Mouse (Mus musculus): ENCODE results near the gene Hccs. TPM values are rescaled to one million over a fixed set of nuclear protein-coding genes. Genes with fewer than 3 reads are reported as not detected.

The Hccs gene
- polyA plus RNA-seq, 1 experiment from 2014 or later, result 50.5 TPM

GRCm38 (mm10) chrX:169255915-169256314, 64.3 kb downstream of the Hccs start:
- 88% methylated on average over 1 of the region's 1 CpGs for WGBS
- 0 out of 2 replicates have a peak, but pooled peaks cover 2% of the 10 kb centered on the region for H3K27me3 ChIP-seq (ENCODE audit: control insufficient read depth, insufficient read depth, low read length)
- DNase-seq (ENCODE audit: low spot score), result no peak
- no peak for ATAC-seq (replicated peaks; ENCODE audit: low FRiP score)
- H3K9me3 ChIP-seq (ENCODE audit: control insufficient read depth, low read length), result no peaks in the 10 kb centered on the region
- no peak overlapping the region for H3K27ac ChIP-seq (ENCODE audit: low read depth, low read length)
- H3K36me3 ChIP-seq (ENCODE audit: control insufficient read depth, insufficient read depth, low read length), result no peaks in the 10 kb centered on the region
- H3K9ac ChIP-seq (ENCODE audit: low read length), result no peak overlapping the region
- H3K4me2 ChIP-seq (ENCODE audit: low read depth, low read length, severe bottlenecking), result no peak overlapping the region
- no peaks in the 10 kb centered on the region for H3K4me1 ChIP-seq (replicated peaks; ENCODE audit: control insufficient read depth, insufficient read depth, low read length)
- H3K4me3 ChIP-seq (ENCODE audit: low read depth, low read length), result no peak overlapping the region

DNA sequence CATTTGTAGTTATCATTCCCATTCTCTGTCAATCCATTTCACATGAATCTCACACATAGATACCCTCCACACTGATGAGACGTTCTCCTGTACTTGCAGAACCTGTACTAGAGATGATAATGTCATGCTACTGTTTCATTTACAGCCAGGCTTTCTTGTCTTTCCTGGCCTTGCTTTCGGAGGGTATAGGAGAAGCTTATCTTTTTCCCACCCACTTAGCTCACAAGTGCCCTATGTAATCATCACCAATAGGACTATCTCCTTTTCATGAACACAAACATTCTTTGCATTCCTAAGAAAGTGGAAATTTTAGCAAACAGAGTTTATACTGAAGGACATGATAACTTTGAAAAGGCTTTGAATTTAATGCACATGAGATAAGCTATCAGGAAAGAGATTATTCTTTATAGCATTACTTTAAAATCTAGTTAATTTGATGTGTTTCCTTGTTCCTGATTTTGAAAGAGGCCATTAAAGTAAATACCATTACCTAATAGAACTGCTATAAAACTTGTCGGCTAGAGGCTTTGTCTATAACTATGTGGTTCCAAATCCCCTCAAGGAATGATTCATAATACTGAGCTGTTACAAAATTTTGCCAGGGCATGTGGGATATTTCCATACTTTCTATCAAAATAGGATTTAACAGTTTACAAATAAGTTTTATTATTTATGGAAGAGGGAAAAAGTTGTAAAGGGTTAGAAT, 97.7 kb downstream of the Hccs start:
- whole genome bisulfite sequencing, result 81% methylated on average over 3 of the region's 3 CpGs
- peaks cover 5% of the 10 kb centered on the region; the same call in 1 of the 2 replicates for H3K27me3 ChIP-seq (ENCODE audit: control insufficient read depth, insufficient read depth, low read length)
- H3K27ac ChIP-seq (ENCODE audit: low read depth, low read length), result no peak overlapping the region

GRCm38 (mm10) chrX:169220064-169220463, 100.1 kb downstream of the Hccs start:
- Histone ChIP-seq H3K4me3 (ENCODE audit: low read depth, low read length) (no peak overlapping the region), H3K9me3 (ENCODE audit: control insufficient read depth, low read length) (no peaks in the 10 kb centered on the region), H3K9ac (ENCODE audit: low read length) (no peak overlapping the region), H3K27me3 (ENCODE audit: control insufficient read depth, insufficient read depth, low read length) (peaks cover 5% of the 10 kb centered on the region; the same call in 1 of the 2 replicates), H3K36me3 (ENCODE audit: control insufficient read depth, insufficient read depth, low read length) (no peaks in the 10 kb centered on the region), H3K4me2 (ENCODE audit: low read depth, low read length, severe bottlenecking) (no peak overlapping the region), H3K4me1 (replicated peaks; ENCODE audit: control insufficient read depth, insufficient read depth, low read length) (no peaks in the 10 kb centered on the region), H3K27ac (ENCODE audit: low read depth, low read length) (no peak overlapping the region)
- ATAC-seq (replicated peaks; ENCODE audit: low FRiP score), result no peak
- DNase-seq (ENCODE audit: low spot score), result no peak
- WGBS, result 80% methylated on average over 8 of the region's 8 CpGs

More for the DNA sequence above, 97.7 kb downstream of the Hccs start:
- ATAC-seq (replicated peaks; ENCODE audit: low FRiP score) (no peak), DNase-seq (ENCODE audit: low spot score) (no peak)
- Histone ChIP-seq H3K9ac (ENCODE audit: low read length) (no peak overlapping the region), H3K4me2 (ENCODE audit: low read depth, low read length, severe bottlenecking) (no peak overlapping the region), H3K9me3 (ENCODE audit: control insufficient read depth, low read length) (no peaks in the 10 kb centered on the region), H3K4me3 (ENCODE audit: low read depth, low read length) (no peak overlapping the region), H3K4me1 (replicated peaks; ENCODE audit: control insufficient read depth, insufficient read depth, low read length) (no peaks in the 10 kb centered on the region), H3K36me3 (ENCODE audit: control insufficient read depth, insufficient read depth, low read length) (no peaks in the 10 kb centered on the region)

- Histone ChIP-seq H3K4me2 (ENCODE audit: low read depth, low read length, severe bottlenecking) (no peak overlapping the region), H3K9me3 (ENCODE audit: control insufficient read depth, low read length) (no peaks in the 10 kb centered on the region), H3K4me3 (ENCODE audit: low read depth, low read length) (no peak overlapping the region), H3K4me1 (replicated peaks; ENCODE audit: control insufficient read depth, insufficient read depth, low read length) (no peaks in the 10 kb centered on the region), H3K36me3 (ENCODE audit: control insufficient read depth, insufficient read depth, low read length) (no peaks in the 10 kb centered on the region), H3K9ac (ENCODE audit: low read length) (no peak overlapping the region), H3K27ac (ENCODE audit: low read depth, low read length) (no peak overlapping the region), H3K27me3 (ENCODE audit: control insufficient read depth, insufficient read depth, low read length) (peaks cover 2% of the 10 kb centered on the region; the same call in 1 of the 2 replicates)
- WGBS, result 70% methylated on average over 3 of the region's 3 CpGs
- no peak for DNase-seq (ENCODE audit: low spot score)
- no peak for ATAC-seq (replicated peaks; ENCODE audit: low FRiP score)
Observed at GRCm38 (mm10) chrX:169210019-169210418, 110.2 kb downstream of the Hccs start.

Other genes starting within 250 kb of the Hccs start
- gene Amelx, start 133.2 kb downstream of the Hccs start, polyA plus RNA-seq (2014; fragmentation: Nextera tagmentation; extraction: Ambion mirVana), result not detected in 2 replicates

Data from forebrain, embryonic 11.5 days (tissue).